Mouse (Mus musculus) gastrocnemius, adult 8-10 months (tissue): Measurements from ENCODE around the gene D16Ertd472e. TPM values are rescaled to one million over a fixed set of nuclear protein-coding genes. Genes with fewer than 3 reads are reported as not detected.
A peak's percentile ranks its signal among the peaks of the same experiment; 100 is the strongest.

Experiments
- DNase-seq, 2 experiments: peaks; one replicate each; pipeline ENCODE4 v3.0.0; 2022; ENCODE audit warnings: low spot score in 2 of 2
- total RNA-seq, 4 experiments: library from RNA; stranded (reverse); gene quantifications; 2 replicates each; pipeline ENCODE4 v1.2.4; 2022

Gene D16Ertd472e
- total RNA-seq = 1 to 10 TPM; 2.4 to 3.6 (median 2.9) TPM

DNA sequence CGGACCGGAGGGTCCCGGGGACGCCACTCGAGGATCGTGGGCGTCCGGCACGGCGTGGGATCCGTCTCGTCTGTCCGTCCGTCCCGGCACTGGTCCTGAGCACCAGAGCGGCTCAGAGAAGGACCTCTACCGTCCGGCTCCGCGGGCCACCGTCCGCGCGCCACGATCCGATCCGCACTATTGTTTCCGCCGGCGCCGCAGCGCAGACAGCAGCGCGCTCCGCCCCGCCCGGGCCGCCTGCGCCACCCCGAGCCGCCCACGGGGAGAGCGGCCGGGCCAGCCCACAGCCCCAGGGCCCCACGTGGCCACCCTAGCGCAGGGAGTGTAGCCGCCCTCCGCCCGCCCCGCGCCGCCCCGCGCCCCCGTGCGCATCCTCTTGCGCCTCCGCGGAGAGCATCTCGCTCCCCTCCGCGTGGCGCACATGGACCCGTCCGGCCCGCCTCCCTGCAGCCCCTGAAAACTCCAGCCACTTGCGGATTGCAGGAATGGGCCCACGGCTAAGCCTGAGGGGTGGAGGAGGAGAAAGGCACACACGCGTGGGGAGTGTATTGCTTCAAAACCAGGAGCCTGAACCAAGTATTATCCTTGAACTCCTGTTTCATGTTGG lies at the start of gene D16Ertd472e:
Gene D16Ertd472e (minus strand): TSS at position 231 of the 607 bp plus-strand sequence.
- peak; percentile 71 to 78 for DNase-seq

DNA sequence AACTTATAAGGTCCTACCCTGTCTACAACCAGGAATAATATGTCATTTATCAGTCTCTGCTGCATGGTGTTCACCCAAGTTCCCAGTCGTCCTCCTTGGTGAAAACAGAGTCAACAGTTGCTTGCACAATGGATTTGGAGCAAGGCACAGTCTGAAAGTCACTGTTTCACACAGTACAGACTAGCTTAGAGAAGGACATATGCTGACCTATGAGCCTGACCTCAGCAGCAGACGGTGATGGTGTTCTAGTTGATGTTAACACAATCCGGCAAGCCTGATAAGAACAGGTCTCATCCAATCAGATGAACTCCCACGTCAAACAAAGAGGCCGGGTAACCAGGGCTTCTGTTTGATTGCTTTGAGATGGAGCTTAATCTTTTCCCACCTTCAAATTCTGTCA lies 46.2 kb upstream of the D16Ertd472e start:
- no peak for DNase-seq

DNA sequence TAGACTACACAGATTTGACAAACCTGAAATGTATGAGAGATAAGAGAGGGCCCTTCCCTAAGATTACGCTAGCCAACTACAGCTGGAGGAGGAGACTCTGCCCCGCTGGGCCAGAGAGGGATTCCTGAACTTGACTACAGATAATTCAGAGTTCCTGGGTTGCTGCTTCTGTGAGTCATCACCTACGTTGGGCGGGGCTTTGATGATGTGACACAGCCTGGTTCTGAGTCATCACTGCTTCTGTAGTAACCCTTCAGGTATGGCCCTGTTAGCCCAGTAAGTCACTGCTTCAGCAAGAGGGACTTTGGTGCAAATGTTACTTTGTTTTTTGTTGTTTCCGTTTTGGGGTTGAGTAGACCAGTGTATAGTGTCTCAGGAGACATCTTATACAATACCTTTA lies 42.9 kb upstream of the D16Ertd472e start:
- no peak for DNase-seq

DNA sequence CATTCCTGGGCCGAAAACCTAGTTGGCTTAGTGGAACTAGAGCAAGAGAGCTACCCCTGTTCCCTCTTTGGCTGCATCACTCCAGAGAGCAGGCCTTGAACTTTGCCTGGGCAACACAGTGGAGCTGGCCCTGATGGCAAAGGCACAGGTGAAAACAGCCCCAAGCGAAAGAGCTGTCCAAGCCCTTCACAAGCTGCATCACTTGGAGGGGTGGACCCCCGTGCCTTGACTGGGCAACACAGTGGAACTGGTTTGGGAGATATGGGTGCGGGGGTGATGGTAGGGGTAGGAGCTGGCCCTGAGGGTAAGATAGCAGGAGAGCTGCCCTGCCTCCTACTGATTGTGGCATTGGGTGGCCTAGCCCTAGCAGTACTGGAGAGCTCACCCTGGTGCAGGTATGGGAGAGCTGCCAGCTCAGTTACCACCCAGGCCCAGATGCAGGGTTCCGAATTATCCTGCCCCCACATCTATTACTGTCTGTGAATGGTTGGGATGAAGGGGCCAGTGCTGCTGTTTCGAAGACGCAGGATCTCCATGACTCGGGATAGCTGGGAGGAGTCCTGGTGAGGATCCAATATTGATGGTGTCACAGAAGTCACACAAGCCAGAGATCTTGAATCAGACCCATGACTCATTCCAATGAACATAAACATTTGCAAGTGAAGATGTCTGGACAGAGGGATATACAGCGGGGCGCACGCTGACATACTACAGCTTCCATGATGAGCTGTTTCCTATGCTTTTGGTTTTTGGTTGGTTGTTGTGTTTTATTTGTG lies 41.4 kb upstream of the D16Ertd472e start:
- DNase-seq = no peak

DNA sequence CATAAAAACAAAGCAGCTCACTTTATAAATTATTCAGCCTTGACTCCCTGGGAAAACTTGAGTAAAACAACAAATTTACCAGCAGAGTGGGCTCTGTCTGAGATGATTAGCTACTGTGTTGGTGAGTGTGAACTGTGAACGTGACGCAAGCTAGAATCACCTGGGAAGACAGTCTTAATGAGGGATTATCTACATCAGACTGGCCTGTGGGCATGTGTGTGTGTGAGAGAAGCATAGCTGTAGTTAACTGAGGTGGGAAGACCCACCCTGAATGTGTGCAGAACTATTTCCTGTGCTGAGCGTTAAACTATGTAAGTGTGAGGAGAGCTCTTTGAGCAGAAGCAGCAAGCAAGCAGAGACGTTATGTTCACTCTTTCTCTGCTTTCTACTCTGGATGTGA lies 29.7 kb upstream of the D16Ertd472e start:
- DNase-seq = no peak

DNA sequence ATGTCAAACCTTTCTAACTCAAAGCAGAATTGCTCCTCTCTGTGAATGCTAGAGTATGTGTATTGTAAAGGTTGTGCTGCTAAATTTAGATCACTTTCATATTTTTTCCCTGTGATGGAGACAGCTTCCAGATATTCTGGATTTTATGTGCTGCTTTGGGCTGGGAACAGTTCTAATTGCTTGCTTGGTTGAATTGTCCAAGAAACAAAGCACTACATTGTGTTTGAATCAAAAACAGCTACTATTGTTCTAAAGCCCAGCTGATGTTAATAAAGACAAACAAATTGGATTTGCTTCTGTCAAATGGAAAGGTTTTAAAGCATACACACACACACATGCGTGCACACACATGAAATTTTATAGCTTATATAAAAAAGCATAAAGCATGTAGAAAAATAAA lies 22.4 kb upstream of the D16Ertd472e start:
- no peak for DNase-seq

DNA sequence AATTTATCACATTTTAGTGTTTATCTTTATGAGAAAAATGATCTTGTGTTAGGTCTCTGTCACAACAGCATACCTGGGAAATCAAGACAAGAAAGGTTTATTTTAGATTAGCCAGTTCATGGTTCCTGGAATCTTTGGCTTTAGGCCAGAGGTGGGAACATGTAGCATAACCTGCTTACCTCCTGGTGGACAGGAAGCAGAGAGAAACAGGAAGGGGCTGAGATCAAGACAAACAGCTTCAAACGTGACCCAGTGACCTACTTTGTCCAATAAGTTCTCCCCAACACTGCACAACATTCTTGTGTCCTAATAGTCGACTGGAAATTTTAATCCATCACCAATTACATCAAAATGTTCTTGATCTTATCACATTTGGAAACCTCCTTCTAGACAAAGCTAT lies 19.9 kb upstream of the D16Ertd472e start:
- DNase-seq = no peak

DNA sequence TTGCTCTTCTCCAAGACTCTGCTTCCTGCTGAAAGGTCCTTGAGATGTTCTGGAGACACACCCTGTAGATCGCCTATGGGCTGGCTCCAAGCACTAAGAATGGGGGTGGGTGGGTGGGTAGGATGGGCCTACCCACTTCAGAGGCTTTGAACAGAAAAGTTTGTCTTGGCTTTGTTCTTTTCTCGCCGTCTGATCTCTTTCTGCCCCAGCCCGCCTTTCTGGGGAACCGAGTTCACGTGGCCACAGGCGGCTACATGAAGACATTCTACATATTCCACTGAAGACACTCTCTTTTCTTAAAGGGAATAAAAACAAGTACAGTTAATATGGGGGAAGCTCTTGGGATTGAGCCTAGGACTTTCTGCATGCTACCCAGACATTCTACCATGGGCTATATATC lies 19.3 kb upstream of the D16Ertd472e start:
- DNase-seq = no peak

DNA sequence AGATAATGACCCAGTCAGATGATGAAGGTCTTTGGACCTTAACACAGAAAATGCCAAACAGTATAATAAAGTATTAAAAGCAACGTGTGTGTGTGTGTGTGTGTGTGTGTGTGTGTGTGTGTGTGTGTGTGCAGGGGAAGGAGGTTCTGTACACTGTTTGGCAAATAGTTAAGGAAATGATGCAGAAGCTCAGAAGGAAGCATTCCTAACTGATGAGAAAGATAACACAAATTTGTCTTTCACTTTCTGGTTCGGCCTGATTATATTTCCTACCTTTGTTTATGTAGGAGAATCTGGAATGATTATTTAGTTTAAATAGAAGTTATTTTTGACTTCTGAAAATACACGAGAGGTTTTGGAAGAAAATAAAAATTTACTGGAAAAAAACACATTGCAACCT lies 17.6 kb upstream of the D16Ertd472e start:
- no peak for DNase-seq

DNA sequence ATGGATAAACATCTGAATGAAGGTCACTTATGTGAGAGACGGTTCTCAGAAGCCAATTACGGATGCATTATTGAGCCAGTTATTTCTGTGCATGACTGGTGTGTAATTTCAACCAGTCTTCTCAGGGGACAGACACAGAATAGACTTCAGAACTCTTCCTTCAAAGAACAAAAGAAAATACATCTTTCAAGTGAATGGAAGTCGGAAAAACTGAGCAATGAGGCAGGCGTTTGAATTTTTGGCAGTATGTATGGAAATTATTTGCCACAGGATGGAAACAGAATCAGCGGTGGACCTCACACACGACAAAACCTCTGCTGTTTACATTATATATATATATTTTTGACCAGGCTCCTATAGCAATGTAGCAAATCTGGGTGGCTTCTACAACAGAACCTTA lies 14.6 kb upstream of the D16Ertd472e start:
- DNase-seq = no peak

DNA sequence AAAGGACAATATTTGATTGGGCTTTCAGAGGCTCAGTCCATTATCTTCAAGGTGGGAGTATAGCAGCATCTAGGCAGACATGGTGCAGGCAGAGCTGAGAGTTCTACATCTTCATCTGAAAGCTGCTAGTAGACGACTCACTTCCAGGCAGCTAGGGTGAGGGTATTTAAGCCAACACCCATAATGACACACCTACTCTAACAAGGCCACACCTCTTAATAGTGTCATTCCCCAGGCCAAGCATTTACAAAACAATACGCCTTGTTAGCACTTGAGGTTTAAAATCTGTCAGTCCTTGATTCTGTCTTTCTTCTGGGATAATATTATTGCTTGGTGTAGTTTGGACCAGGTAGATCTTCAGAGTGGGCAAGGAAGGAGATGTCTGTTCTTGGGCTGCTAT lies 12.3 kb upstream of the D16Ertd472e start:
- no peak for DNase-seq

DNA sequence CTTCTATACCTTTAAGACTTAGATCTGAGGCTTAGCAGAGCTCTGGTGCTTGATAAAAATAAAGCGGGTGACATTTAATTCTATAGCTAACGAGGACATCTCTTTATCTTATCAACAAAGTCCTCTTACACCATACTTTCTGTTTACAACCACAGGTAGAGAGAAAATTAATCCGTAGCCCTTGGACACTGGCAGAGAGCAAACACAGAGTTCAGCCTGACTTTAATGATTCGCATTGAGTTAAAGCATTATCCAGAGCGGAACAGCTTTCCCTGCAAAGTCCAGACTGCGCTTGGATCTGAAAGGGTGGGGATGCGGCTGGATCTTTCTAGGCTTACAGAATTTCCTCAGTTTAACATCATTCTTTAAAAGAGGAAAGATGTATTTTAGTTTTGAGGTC lies 10.1 kb upstream of the D16Ertd472e start:
- DNase-seq = no peak

DNA sequence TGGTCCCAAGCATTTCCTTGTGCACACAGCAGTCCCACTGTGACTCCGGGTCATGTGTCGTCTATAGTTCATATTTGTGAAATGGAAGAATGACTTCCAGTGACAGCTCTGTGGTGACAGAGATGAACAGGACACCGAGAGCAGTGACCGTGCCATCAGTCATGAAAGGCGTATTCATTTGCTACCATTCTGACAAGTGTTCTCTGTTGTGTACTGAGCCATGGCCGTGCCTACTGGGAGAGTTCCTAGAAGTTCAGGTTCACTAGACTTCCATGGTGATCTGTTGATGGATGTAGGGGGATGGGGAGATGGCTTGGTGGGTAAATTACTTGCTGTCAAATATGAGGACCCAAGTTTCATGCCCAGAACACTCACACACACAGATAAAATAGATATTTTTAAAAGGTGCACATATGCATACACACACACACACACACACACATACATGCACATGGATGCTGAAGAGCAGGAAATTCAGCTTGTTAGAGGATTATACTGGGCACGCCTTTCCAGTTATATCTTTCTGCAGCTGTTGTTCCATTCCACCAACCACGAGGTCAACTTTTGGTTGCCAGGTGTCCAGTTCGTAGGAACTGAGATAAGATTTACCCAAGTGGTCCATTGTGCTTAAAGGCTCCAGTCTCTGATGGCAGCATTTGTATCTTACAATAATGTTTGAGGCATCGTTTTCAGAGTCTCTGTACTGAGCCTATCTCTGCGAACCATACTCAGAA lies 9.3 kb upstream of the D16Ertd472e start:
- DNase-seq = no peak

DNA sequence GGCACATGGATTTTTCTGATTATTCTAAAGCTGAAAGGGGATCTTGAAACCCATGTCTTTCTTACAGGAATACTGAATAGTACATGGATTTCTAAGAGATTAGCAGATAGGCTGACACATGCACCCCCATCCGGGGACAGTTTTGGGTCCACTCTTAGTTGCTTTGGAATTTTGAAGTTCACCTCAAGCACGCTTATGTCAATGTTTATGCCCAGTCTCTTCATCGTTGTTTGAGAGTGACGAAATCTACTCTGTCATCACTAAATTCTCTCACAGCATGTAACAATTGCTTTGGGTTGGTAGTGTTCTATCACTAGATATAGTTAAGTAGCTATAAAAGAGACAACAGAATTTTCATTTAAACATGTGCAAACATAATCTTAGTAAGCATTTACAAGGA lies 8.7 kb upstream of the D16Ertd472e start:
- DNase-seq = no peak

DNA sequence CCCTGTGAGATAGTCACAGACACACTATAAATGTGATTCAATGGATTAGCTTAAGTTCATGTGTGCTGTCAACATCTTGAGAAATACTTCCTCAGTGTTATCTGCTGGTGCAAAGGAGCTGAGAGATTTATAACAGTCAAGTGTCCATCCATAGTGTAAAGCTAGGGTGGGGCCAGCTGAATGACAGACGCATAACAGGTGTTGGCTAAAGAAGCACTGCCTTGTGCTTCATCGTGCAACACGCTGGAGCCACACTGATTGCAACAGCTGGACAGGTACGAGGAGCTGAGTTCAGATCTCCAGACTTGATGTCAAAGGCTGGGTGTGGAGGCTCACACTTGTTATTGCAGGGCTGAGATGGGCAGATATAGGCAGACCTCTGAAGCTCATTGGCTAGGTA lies 7.5 kb upstream of the D16Ertd472e start:
- DNase-seq = no peak

DNA sequence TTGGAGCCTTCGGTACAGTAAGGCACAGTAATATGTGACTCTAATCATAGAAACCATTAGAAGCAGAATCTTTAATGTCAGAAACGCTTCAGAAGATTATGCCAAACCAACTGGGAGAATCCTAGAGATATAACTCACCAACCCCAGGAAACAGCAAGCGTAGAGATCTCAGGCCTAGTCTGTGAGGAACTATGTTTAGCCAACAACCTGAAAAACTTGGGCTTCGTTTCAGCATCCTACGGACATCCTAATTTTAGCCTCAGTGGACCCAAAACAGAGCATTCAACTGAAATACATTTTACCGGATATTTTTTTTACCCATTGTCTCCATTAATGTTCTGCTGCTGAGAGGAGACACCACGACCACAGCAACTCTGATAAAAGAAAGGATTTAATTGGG lies 3.9 kb upstream of the D16Ertd472e start:
- no peak for DNase-seq

DNA sequence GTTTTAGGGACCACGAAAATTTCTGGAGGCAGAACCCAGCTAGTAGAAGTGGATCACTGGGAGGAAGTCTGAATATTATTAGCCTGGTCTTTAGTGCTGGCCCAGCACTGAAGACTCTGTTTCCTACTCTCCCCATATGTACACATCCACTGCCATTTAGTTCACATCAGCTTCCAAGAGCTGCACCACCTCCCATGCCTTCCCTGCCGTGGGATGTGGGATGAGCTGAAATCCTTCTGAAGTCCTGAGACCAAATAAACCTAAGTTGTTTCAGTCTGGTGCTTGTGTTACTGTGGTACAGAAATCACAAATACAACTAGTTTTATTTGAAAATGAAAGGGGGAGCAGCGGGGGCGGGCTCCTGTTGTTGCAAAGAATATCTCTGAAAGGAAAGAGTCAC lies 2.9 kb upstream of the D16Ertd472e start:
- DNase-seq = no peak

DNA sequence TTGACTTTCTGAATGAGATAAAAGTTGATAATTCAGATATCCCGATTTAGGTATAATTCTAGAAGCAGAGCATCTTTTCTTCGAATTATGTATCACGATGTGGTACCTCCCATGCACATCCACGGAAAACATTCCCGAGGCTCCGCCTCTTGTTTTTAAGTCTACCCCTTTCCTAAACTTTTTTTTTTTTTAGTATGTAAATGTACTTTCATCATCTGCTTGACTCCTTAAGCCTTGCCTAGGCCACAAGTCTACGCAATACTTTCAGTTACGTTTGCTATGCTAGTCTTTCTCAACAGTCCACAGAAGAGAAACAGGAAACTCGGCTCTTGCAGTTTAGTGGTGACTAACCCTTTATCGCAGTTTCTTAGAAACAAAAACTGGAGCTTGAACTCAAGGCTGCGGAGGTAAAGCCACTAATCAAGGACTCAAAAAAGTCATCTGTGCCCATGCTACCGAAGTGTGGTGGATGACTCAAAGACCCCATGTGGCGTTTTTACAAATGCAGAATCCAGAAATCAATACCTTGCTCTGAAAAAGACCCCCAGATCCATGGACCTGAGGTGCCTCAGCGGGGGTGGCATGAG lies 670 bp upstream of the D16Ertd472e start:
- no peak for DNase-seq

DNA sequence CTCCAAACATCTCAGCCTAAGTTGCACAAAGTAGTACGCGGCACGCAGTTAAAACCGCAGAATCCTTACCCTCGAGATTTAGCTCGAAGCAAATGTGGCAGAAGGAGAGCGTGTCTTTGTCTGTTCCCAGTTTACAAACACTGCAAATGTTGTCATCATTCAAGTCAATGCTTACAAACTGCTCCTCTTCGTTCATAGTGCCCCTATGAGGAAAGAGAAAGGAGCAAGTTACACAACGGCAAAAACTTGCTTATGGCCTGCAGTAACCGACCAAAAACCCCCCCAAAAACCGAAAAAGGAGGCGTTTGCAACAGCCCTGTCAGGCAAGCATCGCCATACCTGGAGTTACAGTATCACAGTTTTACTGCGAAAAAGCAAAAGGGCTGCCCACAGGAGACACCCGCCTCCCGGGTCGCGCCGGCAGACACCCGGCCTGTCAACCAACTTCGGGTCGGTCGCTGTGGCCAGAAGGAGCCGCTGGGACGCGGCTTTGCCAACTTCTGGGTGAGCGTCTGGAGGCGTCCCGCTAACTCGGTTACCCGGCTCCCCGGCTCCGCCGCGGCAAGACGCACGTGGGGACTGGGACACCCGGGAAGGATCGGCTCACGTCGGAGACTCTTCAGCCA lies 543 bp downstream of the D16Ertd472e start:
- peak in 1 of 2 experiments; percentile 44 for DNase-seq

DNA sequence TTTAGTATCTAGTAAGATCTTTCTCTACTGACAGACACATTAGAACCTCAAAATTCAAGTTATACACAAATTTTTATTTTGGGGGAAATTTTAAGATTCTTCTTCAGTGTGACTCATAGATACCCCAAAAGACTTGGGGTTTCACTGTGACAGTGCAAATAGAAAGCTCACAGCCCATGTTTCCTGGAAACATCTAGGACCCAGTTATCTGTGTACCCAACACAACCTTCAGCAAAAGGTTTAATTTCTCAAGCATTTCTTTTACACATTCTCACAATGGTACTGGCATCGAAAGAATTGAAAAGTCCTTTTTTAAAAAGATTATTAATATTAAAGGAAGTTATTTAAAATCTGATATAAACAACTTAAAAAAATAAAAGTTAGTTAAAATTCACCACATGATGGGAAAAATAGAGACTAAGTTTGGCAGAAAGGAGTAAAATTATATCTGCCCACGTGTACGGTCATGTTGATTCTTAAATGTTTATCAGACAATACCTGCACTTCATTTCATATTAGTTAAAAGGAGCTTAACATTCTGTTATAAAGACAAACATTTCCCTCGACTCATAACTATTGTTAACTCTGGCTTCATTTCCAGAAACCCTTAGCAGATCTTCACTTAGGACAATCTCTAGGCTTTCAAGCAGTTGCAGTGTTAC lies 1.2 kb downstream of the D16Ertd472e start:
- DNase-seq = no peak

DNA sequence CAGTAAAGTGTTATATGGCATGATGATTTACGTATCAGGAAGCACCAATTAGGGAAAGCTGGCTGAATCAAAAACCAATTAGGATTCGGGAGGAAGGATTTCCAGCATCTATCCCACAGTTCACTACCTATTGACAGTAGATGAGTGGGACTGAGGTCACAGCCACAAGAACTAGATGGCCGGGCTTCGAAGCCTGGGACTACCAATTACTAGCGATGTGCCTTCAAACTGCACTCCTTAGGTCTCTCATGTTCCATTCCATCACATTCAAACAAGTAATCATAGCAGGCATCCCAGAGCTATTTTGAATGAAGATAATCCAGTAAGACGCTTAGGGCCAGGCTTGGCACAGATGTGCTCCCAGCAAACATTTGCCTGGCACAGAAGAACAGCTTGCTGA lies 2.3 kb downstream of the D16Ertd472e start:
- no peak for DNase-seq
